Mouse (Mus musculus) heart, adult 8-10 months (tissue): Measurements from ENCODE around the gene Helt. TPM values are rescaled to one million over a fixed set of nuclear protein-coding genes. Genes with fewer than 3 reads are reported as not detected.

ENCODE experiments used
- total RNA-seq, 4 experiments: library from RNA; stranded (reverse); gene quantifications; 2 replicates each; pipeline ENCODE4 v1.2.4; 2022

Helt gene
- total RNA-seq, 4 experiments from 2014 or later = 0.92 to 4.2 (median 3.3) TPM

Other genes with a start within 250 kb of the Helt start
- 10 to 100 TPM; 11.8 to 14.0 (median 13.4) TPM for gene Cfap97, start 142.9 kb downstream of the Helt start, total RNA-seq
- gene Snx25, start 142.5 kb downstream of the Helt start, total RNA-seq = 10 to 100 TPM in 1 of 4 experiments, 1 to 10 TPM in 3; 7.8 to 10.4 (median 8.7) TPM
- 1,000 to 10,000 TPM; 4,428 to 5,209 (median 4,678) TPM for gene Slc25a4, start 83.4 kb downstream of the Helt start, total RNA-seq
- 100 to 1,000 TPM; 930 to 978 (median 952) TPM for gene Acsl1, start 176.4 kb upstream of the Helt start, total RNA-seq